Mouse (Mus musculus) liver, adult 2 months (tissue): ENCODE results near the gene Psma5. TPM values are rescaled to one million over a fixed set of nuclear protein-coding genes. Genes with fewer than 3 reads are reported as not detected.
A peak's percentile ranks its signal among the peaks of the same experiment; 100 is the strongest.
"Not testable (repeated sequence)": the region's sequence is repeated elsewhere in the genome, so short reads cannot be mapped to it uniquely, and the experiment has no call there.

ENCODE experiments used
- DNase-seq: peaks from one replicate; pipeline ENCODE4 v3.0.0-alpha.2; 2011; ENCODE audit warnings: low read depth, low spot score; ENCODE audit errors: extremely low read depth
- H3K27ac ChIP-seq: fragments of 200-500 bp; replicated peaks from 2 replicates; pipeline ENCODE4 v1.5.1; 2012; ENCODE audit warnings: low read depth, mild to moderate bottlenecking, control low read depth, inconsistent platforms, low read length; ENCODE audit not compliant: insufficient read depth
- H3K27me3 ChIP-seq: fragments of 200-500 bp; 2 replicates; pipeline ENCODE4 v1.6.1; 2012; ENCODE audit warnings: mild to moderate bottlenecking, moderate library complexity, low read length, inconsistent platforms; ENCODE audit not compliant: control insufficient read depth, insufficient read depth
- H3K36me3 ChIP-seq: fragments of 200-500 bp; 2 replicates; pipeline ENCODE4 v1.6.1; 2012; ENCODE audit warnings: low read length, inconsistent platforms; ENCODE audit not compliant: control insufficient read depth, insufficient read depth
- H3K4me1 ChIP-seq: fragments of 200-500 bp; 2 replicates; pipeline ENCODE4 v1.6.1; 2011; ENCODE audit warnings: low read length; ENCODE audit not compliant: control insufficient read depth, insufficient read depth
- H3K4me3 ChIP-seq: fragments of 200-500 bp; 2 replicates; pipeline ENCODE4 v1.5.1; 2011; ENCODE audit warnings: low read depth, mild to moderate bottlenecking, control low read depth, low read length, moderate library complexity; ENCODE audit not compliant: insufficient read depth
- H3K79me2 ChIP-seq: fragments of 200-500 bp; 2 replicates; pipeline ENCODE4 v1.6.1; 2012; ENCODE audit warnings: inconsistent platforms, mild to moderate bottlenecking, low read length, moderate library complexity; ENCODE audit not compliant: control insufficient read depth, insufficient read depth
- H3K9ac ChIP-seq: fragments of 200-500 bp; 2 replicates; pipeline ENCODE4 v1.6.1; 2012; ENCODE audit warnings: low read depth, mild to moderate bottlenecking, control low read depth, inconsistent platforms, low read length
- CTCF ChIP-seq: fragments of 200-500 bp; IDR thresholded peaks from 2 replicates; pipeline ENCODE4 v1.5.1; 2011; ENCODE audit warnings: low read depth, low read length, control low read depth
- POLR2A ChIP-seq: fragments of 200-500 bp; IDR thresholded peaks from 2 replicates; pipeline ENCODE4 v1.6.1; 2011; ENCODE audit warnings: low read length, control low read depth; ENCODE audit not compliant: insufficient read depth; ENCODE audit errors: extremely low read depth
- WGBS: fragments of 180-500 bp; shearing (Covaris S2); methylation state at CpG from one replicate; pipeline ENCODE4 v1.1.7; 2018; 5-methylcytosine and 5-hydroxymethylcytosine counted together
- polyA plus RNA-seq: library from polyadenylated mRNA; depleted of rRNA; stranded (reverse); fragments of >200 nt; gene quantifications from 2 replicates; pipeline ENCODE4 v1.2.3, GENCODE M21; 2012
- total RNA-seq: library from RNA; depleted of rRNA; stranded (reverse); fragments of >200 nt; gene quantifications from 2 replicates; pipeline ENCODE4 v1.2.3, GENCODE M21; 2014

Gene Psma5
- total and polyA plus RNA-seq, 2 experiments, result 40.5 to 86.7 TPM

DNA sequence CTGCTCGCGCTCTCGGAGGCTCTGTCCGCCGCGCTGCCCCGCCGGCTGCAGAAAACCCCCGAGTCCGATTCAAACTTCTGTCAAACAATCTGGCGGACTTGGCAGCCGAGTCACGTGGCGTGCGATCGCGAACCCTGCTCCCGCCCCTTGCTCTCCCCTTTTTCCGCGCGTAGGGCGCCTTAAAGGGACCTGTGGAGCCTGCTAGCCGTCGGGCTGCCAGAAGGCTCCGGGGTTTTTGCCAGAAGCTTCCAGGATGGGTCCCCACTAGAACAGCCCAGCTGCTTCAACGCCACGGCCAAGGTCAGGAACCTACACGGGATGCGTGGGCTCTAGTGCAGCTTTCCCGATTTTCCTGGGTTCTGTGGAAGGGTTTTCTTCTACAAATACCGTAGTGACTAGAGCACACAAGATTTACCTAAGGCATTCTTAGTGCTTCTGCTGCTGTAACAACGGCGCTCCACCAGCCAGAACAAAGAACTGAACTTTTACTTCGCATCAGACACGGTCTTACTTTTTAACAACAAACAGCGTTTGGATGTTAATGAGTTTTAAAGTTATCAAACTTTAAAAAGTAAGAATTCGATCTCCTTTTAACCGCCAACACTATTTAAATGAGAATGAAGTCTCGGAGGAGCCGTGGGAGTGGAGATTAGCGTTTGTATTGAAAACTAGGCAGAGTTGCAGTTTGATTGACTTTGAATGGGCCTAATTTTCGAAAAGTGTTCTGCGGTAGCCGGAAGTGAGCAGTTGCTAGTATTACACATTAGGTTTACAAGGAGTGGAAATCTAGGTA is 30.0 kb upstream of the Psma5 start, which contains the start of gene Sypl2:
Gene Sypl2 (minus strand): TSS at position 91 of the 793 bp plus-strand sequence.
- H3K4me3 ChIP-seq, result peak within 1 kb of the TSS; percentile 19; the same call in 1 of the 2 replicates
- 0 out of 2 replicates have a peak within 1 kb of the TSS, but pooled peaks have one; percentile 3 for H3K9ac ChIP-seq
- no peaks in the 10 kb centered on the region for H3K36me3 ChIP-seq
- 12% methylated on average over 44 of the region's 44 CpGs for WGBS
- H3K27ac ChIP-seq, result no peak within 1 kb of the TSS
- H3K79me2 ChIP-seq, result no peaks in the 10 kb centered on the region
- DNase-seq, result peak; percentile 35
- TF ChIP-seq CTCF, result no peak
- TF ChIP-seq POLR2A, result no peak
- peaks cover 5% of the 10 kb centered on the region; the same call in 1 of the 2 replicates for H3K27me3 ChIP-seq
- H3K4me1 ChIP-seq, result no peaks in the 10 kb centered on the region

GRCm38 (mm10) chr3:108227521-108227920 is 29.2 kb upstream of the Psma5 start:
- DNase-seq, result no peak
- Histone ChIP-seq H3K79me2 (no peaks in the 10 kb centered on the region), H3K9ac (no peak overlapping the region), H3K36me3 (no peaks in the 10 kb centered on the region), H3K27me3 (peaks cover 5% of the 10 kb centered on the region; the same call in 1 of the 2 replicates), H3K27ac (no peak overlapping the region), H3K4me3 (no peak overlapping the region), H3K4me1 (no peaks in the 10 kb centered on the region)
- TF ChIP-seq CTCF (no peak), POLR2A (no peak)
- WGBS, result 91% methylated on average over 2 of the region's 2 CpGs

DNA sequence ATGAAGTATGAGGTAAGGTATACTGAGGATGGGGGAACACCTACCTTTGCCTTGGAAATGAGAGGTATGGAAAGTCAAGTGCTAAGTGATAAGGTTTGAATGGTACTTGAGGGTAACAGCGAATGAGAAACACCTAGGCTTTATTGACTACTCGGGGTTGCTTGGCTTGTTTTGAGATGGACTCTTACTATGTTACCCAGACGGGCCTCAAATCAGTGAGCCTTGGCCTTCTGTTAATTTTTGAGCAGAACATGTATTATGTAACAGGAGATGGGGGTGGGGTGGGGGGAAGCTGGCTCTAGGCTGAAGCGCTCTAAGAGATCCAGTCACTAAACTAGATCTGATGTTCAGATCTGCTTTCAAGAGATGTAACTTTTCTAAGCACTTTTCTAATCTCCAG is 25.1 kb upstream of the Psma5 start:
- H3K79me2 ChIP-seq, result no peaks in the 10 kb centered on the region
- H3K4me1 ChIP-seq, result no peaks in the 10 kb centered on the region
- H3K36me3 ChIP-seq, result no peaks in the 10 kb centered on the region
- H3K27me3 ChIP-seq, result no peaks in the 10 kb centered on the region
- H3K4me3 ChIP-seq, result no peak overlapping the region
- WGBS, result 76% methylated on average over 4 of the region's 4 CpGs
- H3K27ac ChIP-seq, result no peak overlapping the region
- no peak for DNase-seq
- no peak overlapping the region for H3K9ac ChIP-seq
- no peak for TF ChIP-seq POLR2A
- no peak for TF ChIP-seq CTCF

GRCm38 (mm10) chr3:108237474-108238102 is 19.1 kb upstream of the Psma5 start:
- not testable (repeated sequence) for H3K4me1 ChIP-seq, H3K79me2 ChIP-seq, H3K27ac ChIP-seq, DNase-seq, H3K36me3 ChIP-seq, H3K27me3 ChIP-seq, H3K4me3 ChIP-seq, H3K9ac ChIP-seq
- WGBS, result 85% methylated on average over 4 of the region's 4 CpGs
- TF ChIP-seq CTCF, result 0 out of 2 replicates have a peak, but pooled peaks have one; percentile 6

GRCm38 (mm10) chr3:108241243-108241839 is 15.4 kb upstream of the Psma5 start:
- Histone ChIP-seq H3K36me3 (no peaks in the 10 kb centered on the region), H3K9ac (no peak overlapping the region), H3K4me3 (no peak overlapping the region), H3K4me1 (no peaks in the 10 kb centered on the region), H3K27me3 (no peaks in the 10 kb centered on the region), H3K27ac (no peak overlapping the region), H3K79me2 (no peaks in the 10 kb centered on the region)
- no peak for TF ChIP-seq POLR2A
- TF ChIP-seq CTCF, result no peak
- no peak for DNase-seq
- WGBS, result 90% methylated on average over 3 of the region's 3 CpGs
